Mouse (Mus musculus) myocyte (in vitro differentiated cells): ENCODE results near the gene Mxd4. TPM values are rescaled to one million over a fixed set of nuclear protein-coding genes. Genes with fewer than 3 reads are reported as not detected.

ENCODE experiments used
- H3K27me3 ChIP-seq: one replicate; pipeline ENCODE4 v1.6.1; 2011; ENCODE audit not compliant: control insufficient read depth, insufficient read depth, insufficient read length
- H3K36me3 ChIP-seq: one replicate; pipeline ENCODE4 v1.6.1; 2011; ENCODE audit not compliant: control insufficient read depth, insufficient read depth
- H3K4me2 ChIP-seq: one replicate; pipeline ENCODE4 v1.6.1; 2011; ENCODE audit warnings: low read depth, control low read depth
- H3K4me3 ChIP-seq: one replicate; pipeline ENCODE4 v1.5.1; 2011; ENCODE audit warnings: mild to moderate bottlenecking, control low read depth, moderate library complexity
- H3K79me2 ChIP-seq: one replicate; pipeline ENCODE4 v1.6.1; 2011; ENCODE audit not compliant: control insufficient read depth, insufficient read depth
- H3ac ChIP-seq: one replicate; pipeline ENCODE4 v1.6.1; 2011; ENCODE audit not compliant: control insufficient read depth, insufficient read length
- CEBPB ChIP-seq: IDR thresholded peaks from 2 replicates; pipeline ENCODE4 v1.6.1; 2011; ENCODE audit warnings: mild to moderate bottlenecking, moderate library complexity; ENCODE audit not compliant: poor library complexity, insufficient read depth, severe bottlenecking
- E2F4 ChIP-seq: IDR thresholded peaks from one replicate; pipeline ENCODE4 v1.6.1; 2011; ENCODE audit warnings: mild to moderate bottlenecking, control low read depth, moderate library complexity; ENCODE audit not compliant: insufficient read depth
- MAX ChIP-seq: IDR thresholded peaks from one replicate; pipeline ENCODE4 v1.6.1; 2011; ENCODE audit warnings: low read depth, mild to moderate bottlenecking, control low read depth
- MYOD1 ChIP-seq, 3 experiments: IDR thresholded peaks; one replicate each; pipeline ENCODE4 v1.6.1; 2011; ENCODE audit warnings: control low read depth in 2 of 3, low read depth in 2 of 3, mild to moderate bottlenecking in 2 of 3, moderate library complexity in 1 of 3; ENCODE audit not compliant: insufficient read length in 2 of 3, control insufficient read depth in 1 of 3
- MYOG ChIP-seq, 3 experiments: IDR thresholded peaks; one replicate each; pipeline ENCODE4 v1.6.1; 2011; ENCODE audit warnings: control low read depth in 2 of 3, low read depth in 2 of 3, mild to moderate bottlenecking in 2 of 3; ENCODE audit not compliant: insufficient read length in 2 of 3, control insufficient read depth in 1 of 3, insufficient read depth in 1 of 3
- POLR2A ChIP-seq: IDR thresholded peaks from one replicate; pipeline ENCODE4 v1.6.1; 2011; ENCODE audit warnings: low read depth, mild to moderate bottlenecking, control low read depth, moderate library complexity; ENCODE audit not compliant: insufficient read length
- POLR2AphosphoS2 ChIP-seq: IDR thresholded peaks from one replicate; pipeline ENCODE4 v1.6.1; 2011; ENCODE audit warnings: low read depth, control low read depth; ENCODE audit not compliant: insufficient read length
- REST ChIP-seq: IDR thresholded peaks from one replicate; pipeline ENCODE4 v1.6.1; 2011; ENCODE audit warnings: mild to moderate bottlenecking, control low read depth, moderate library complexity; ENCODE audit not compliant: insufficient read depth, insufficient read length
- SRF ChIP-seq: IDR thresholded peaks from one replicate; pipeline ENCODE4 v1.6.1; 2011; ENCODE audit warnings: low read depth; ENCODE audit not compliant: control insufficient read depth, insufficient read length
- TCF12 ChIP-seq: IDR thresholded peaks from one replicate; pipeline ENCODE4 v1.6.1; 2011; ENCODE audit warnings: mild to moderate bottlenecking, control low read depth; ENCODE audit not compliant: poor library complexity, insufficient read depth, severe bottlenecking
- TCF3 ChIP-seq: IDR thresholded peaks from one replicate; pipeline ENCODE4 v1.6.1; 2011; ENCODE audit warnings: low read depth, control low read depth; ENCODE audit not compliant: insufficient read length
- USF1 ChIP-seq: IDR thresholded peaks from one replicate; pipeline ENCODE4 v1.6.1; 2011; ENCODE audit warnings: low read depth, mild to moderate bottlenecking, control low read depth, moderate library complexity
- polyA plus RNA-seq: library from polyadenylated mRNA; unstranded; fragments of >200 nt; fragmentation: generic; extraction: Trizol; gene quantifications from one replicate; pipeline ENCODE4 v1.2.1, GENCODE M21; 2012; ENCODE audit warnings: missing spikeins

Mxd4 gene
- polyA plus RNA-seq, 1 experiment, result 26.4 TPM

- Histone ChIP-seq H3K36me3 (no peaks in the 10 kb centered on the region), H3K79me2 (no peaks in the 10 kb centered on the region), H3K4me3 (no peak overlapping the region), H3K4me2 (no peak overlapping the region), H3K27me3 (peaks cover 71% of the 10 kb centered on the region), H3ac (no peak overlapping the region)
- no peak for TF ChIP-seq POLR2AphosphoS2
- no peak for TF ChIP-seq CEBPB
- no peak for TF ChIP-seq E2F4
- no peak for TF ChIP-seq REST
- TF ChIP-seq TCF3, result no peak
- no peak for TF ChIP-seq MYOD1 (IDR thresholded peaks at IDR 0.05; ENCODE audit: control insufficient read depth in 1 of 3, insufficient read length in 2 of 3, low read depth in 2 of 3)
- no peak for TF ChIP-seq POLR2A
- no peak for TF ChIP-seq SRF
- TF ChIP-seq MYOG (IDR thresholded peaks at IDR 0.05; ENCODE audit: control insufficient read depth in 1 of 3, insufficient read depth in 1 of 3, insufficient read length in 2 of 3, low read depth in 2 of 3), result no peak
- no peak for TF ChIP-seq USF1
- no peak for TF ChIP-seq MAX
- no peak for TF ChIP-seq TCF12
Observed at GRCm38 (mm10) chr5:34224515-34224914, 37.0 kb upstream of the Mxd4 start.

GRCm38 (mm10) chr5:34220001-34220400 is 32.5 kb upstream of the Mxd4 start:
- H3K27me3 ChIP-seq, result peaks cover 59% of the 10 kb centered on the region
- H3ac ChIP-seq, result no peak overlapping the region
- H3K79me2 ChIP-seq, result no peaks in the 10 kb centered on the region
- no peak for TF ChIP-seq MAX
- no peak for TF ChIP-seq TCF12
- TF ChIP-seq USF1, result no peak
- no peak for TF ChIP-seq MYOG (IDR thresholded peaks at IDR 0.05; ENCODE audit: control insufficient read depth in 1 of 3, insufficient read depth in 1 of 3, insufficient read length in 2 of 3, low read depth in 2 of 3)
- no peak for TF ChIP-seq POLR2A
- no peak for TF ChIP-seq SRF
- TF ChIP-seq MYOD1 (IDR thresholded peaks at IDR 0.05; ENCODE audit: control insufficient read depth in 1 of 3, insufficient read length in 2 of 3, low read depth in 2 of 3), result no peak
- no peak for TF ChIP-seq TCF3
- no peak for TF ChIP-seq E2F4
- TF ChIP-seq REST, result no peak
- TF ChIP-seq CEBPB, result no peak
- TF ChIP-seq POLR2AphosphoS2, result no peak
- H3K36me3 ChIP-seq, result no peaks in the 10 kb centered on the region
- H3K4me2 ChIP-seq, result no peak overlapping the region
- H3K4me3 ChIP-seq, result no peak overlapping the region

GRCm38 (mm10) chr5:34218672-34219071 is 31.2 kb upstream of the Mxd4 start:
- H3K27me3 ChIP-seq, result peaks cover 50% of the 10 kb centered on the region
- H3ac ChIP-seq, result no peak overlapping the region
- H3K4me3 ChIP-seq, result no peak overlapping the region
- no peaks in the 10 kb centered on the region for H3K36me3 ChIP-seq
- TF ChIP-seq TCF3, result no peak
- TF ChIP-seq CEBPB, result no peak
- TF ChIP-seq POLR2AphosphoS2, result no peak
- TF ChIP-seq SRF, result no peak
- TF ChIP-seq TCF12, result no peak
- TF ChIP-seq REST, result no peak
- TF ChIP-seq MAX, result no peak
- no peak for TF ChIP-seq USF1
- no peak for TF ChIP-seq MYOG (IDR thresholded peaks at IDR 0.05; ENCODE audit: control insufficient read depth in 1 of 3, insufficient read depth in 1 of 3, insufficient read length in 2 of 3, low read depth in 2 of 3)
- no peak for TF ChIP-seq POLR2A
- TF ChIP-seq MYOD1 (IDR thresholded peaks at IDR 0.05; ENCODE audit: control insufficient read depth in 1 of 3, insufficient read length in 2 of 3, low read depth in 2 of 3), result no peak
- no peak for TF ChIP-seq E2F4
- no peaks in the 10 kb centered on the region for H3K79me2 ChIP-seq
- H3K4me2 ChIP-seq, result no peak overlapping the region

DNA sequence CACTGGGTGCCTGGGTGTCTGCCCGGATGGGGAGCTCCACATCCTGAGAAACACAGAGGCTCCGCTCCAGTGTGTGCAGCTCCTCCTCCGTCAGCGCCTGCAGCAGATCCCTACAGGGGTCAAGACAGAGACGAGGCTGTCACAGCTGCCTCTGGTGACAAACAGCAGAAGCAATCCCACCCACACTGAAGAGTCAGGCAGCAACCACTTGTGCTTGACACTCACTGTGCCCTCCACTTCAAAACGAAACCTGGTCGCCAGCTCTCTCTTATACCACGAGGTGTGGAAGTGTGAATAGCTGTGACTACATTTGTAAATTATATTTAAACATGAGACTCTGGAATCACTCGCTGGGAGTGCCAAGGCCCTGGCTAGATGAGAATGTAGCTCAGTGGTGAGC is 30.2 kb upstream of the Mxd4 start:
- Histone ChIP-seq H3K4me2 (peak overlapping the region; percentile 34), H3K36me3 (no peaks in the 10 kb centered on the region), H3K4me3 (no peak overlapping the region), H3K27me3 (peaks cover 43% of the 10 kb centered on the region), H3ac (no peak overlapping the region), H3K79me2 (no peaks in the 10 kb centered on the region)
- TF ChIP-seq MYOG (IDR thresholded peaks at IDR 0.05; ENCODE audit: control insufficient read depth in 1 of 3, insufficient read depth in 1 of 3, insufficient read length in 2 of 3, low read depth in 2 of 3) (peak in 1 of 3 experiments; percentile 42), SRF (no peak), MAX (no peak), E2F4 (no peak), TCF3 (no peak), TCF12 (no peak), POLR2AphosphoS2 (no peak), MYOD1 (IDR thresholded peaks at IDR 0.05; ENCODE audit: control insufficient read depth in 1 of 3, insufficient read length in 2 of 3, low read depth in 2 of 3) (peak in 2 of 3 experiments; percentile 58 to 90), USF1 (no peak), POLR2A (no peak)

GRCm38 (mm10) chr5:34216025-34216424 is 28.5 kb upstream of the Mxd4 start:
- no peak overlapping the region for H3K4me2 ChIP-seq
- H3K79me2 ChIP-seq, result no peaks in the 10 kb centered on the region
- no peak overlapping the region for H3K4me3 ChIP-seq
- peaks cover 39% of the 10 kb centered on the region for H3K27me3 ChIP-seq
- H3K36me3 ChIP-seq, result no peaks in the 10 kb centered on the region
- no peak overlapping the region for H3ac ChIP-seq
- TF ChIP-seq MYOD1 (IDR thresholded peaks at IDR 0.05; ENCODE audit: control insufficient read depth in 1 of 3, insufficient read length in 2 of 3, low read depth in 2 of 3), result no peak
- TF ChIP-seq USF1, result no peak
- no peak for TF ChIP-seq POLR2AphosphoS2
- no peak for TF ChIP-seq REST
- TF ChIP-seq MYOG (IDR thresholded peaks at IDR 0.05; ENCODE audit: control insufficient read depth in 1 of 3, insufficient read depth in 1 of 3, insufficient read length in 2 of 3, low read depth in 2 of 3), result no peak
- TF ChIP-seq E2F4, result no peak
- no peak for TF ChIP-seq TCF3
- no peak for TF ChIP-seq CEBPB
- no peak for TF ChIP-seq POLR2A
- TF ChIP-seq TCF12, result no peak
- TF ChIP-seq MAX, result no peak
- no peak for TF ChIP-seq SRF
